Mouse (Mus musculus) hematopoietic stem cell, adult 5-6 weeks (primary cell): ENCODE measurements around the gene Tmem218. TPM values are rescaled to one million over a fixed set of nuclear protein-coding genes. Genes with fewer than 3 reads are reported as not detected.

Source experiments
- ATAC-seq, 2 experiments: fragments of 125-278 bp in 1 of 2; replicated peaks in 1 of 2; 2 replicates each; pipeline ENCODE4 v1.8.0; 2016 to 2017; ENCODE audit warnings: inconsistent platforms in 2 of 2, mild to moderate bottlenecking in 2 of 2, moderate number of reproducible peaks in 2 of 2, low read depth in 1 of 2, moderate TSS enrichment in 1 of 2; ENCODE audit not compliant: low FRiP score in 2 of 2, poor library complexity in 2 of 2, severe bottlenecking in 2 of 2, insufficient read depth in 1 of 2, low TSS enrichment in 1 of 2
- total RNA-seq: library from RNA; stranded (forward); fragments of 172-1452, 232-1000 nt; gene quantifications from 2 replicates; pipeline ENCODE4 v1.2.3, GENCODE M21; 2017

The Tmem218 gene
- total RNA-seq, 1 experiment from 2014 or later, result 6.1 TPM

DNA sequence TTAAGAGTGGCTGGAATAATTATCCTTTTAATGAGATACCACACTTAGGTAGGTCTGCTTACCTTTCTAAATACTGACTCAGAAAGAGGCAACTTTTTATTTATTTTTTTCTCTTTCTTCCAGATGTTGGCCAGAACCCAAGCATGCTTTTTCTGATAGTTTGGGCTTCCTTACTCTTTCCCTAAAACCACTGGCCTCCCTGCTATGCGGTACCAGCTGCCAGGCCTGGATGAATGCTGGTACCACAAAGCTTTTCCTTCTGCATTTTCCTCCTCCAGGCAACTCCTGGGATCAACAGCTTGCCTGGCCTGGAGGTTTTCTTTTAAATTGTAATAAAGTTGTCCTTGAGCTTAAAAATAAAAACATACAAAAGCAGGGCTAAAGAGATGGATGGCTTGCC lies 17.6 kb downstream of the Tmem218 start:
- no peak for ATAC-seq

DNA sequence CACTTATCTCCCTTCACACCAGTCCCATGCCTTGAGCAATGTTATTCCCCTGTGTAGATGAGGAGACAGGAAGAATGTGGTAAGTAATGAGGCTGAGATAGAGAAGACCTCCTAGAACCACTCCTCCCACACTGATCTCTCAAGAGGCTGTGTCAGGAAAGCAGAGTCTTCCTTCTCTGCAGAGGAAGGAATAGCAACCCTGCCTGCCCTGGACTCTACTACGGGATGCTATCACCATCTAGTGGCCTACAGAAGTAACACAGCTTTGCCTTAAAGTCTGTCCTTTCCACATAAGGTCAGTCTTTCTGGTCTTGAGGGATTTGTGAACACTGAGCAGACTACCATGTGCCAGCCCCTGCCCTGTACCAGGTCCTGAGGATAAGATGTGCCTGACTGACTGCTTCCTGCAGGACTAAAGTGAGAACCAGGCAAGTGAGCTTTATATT lies 21.9 kb downstream of the Tmem218 start:
- peak; percentile 83 to 85 for ATAC-seq

DNA sequence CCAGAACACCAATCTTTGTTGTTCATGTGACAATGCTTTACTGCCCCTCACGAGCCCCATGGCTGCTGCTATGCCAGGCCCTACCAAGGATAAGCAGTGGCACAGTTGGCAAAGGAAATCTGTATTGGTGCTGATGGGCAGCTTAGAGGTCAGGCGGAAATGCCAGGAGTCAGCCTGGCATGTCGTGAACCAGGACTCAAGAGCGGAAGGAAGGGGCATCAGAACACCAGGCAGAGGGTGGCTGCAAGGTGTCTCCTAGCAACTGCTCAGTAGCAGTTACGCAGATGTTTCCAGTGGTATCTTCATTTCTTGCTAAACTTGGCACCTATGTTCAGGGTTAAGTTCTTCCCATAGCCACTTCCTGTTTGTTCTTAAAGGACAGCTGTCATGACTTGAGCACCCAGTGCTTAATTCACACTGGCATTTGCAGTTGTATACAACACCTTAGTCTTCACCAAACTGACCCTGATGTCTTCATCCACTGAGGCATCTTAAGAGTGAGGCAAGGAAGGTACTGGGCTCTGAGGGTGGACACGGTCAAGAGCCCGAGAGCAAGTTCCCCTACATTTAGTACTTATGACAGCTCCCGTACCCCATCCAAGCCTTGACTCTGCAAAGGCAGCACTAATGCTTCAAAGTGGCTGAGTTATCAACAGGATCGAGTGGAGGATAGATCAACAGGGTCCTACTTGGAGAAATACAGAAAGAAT lies 22.6 kb downstream of the Tmem218 start:
- peak; percentile 26 to 62; a peak in 3 of 4 replicates for ATAC-seq

DNA sequence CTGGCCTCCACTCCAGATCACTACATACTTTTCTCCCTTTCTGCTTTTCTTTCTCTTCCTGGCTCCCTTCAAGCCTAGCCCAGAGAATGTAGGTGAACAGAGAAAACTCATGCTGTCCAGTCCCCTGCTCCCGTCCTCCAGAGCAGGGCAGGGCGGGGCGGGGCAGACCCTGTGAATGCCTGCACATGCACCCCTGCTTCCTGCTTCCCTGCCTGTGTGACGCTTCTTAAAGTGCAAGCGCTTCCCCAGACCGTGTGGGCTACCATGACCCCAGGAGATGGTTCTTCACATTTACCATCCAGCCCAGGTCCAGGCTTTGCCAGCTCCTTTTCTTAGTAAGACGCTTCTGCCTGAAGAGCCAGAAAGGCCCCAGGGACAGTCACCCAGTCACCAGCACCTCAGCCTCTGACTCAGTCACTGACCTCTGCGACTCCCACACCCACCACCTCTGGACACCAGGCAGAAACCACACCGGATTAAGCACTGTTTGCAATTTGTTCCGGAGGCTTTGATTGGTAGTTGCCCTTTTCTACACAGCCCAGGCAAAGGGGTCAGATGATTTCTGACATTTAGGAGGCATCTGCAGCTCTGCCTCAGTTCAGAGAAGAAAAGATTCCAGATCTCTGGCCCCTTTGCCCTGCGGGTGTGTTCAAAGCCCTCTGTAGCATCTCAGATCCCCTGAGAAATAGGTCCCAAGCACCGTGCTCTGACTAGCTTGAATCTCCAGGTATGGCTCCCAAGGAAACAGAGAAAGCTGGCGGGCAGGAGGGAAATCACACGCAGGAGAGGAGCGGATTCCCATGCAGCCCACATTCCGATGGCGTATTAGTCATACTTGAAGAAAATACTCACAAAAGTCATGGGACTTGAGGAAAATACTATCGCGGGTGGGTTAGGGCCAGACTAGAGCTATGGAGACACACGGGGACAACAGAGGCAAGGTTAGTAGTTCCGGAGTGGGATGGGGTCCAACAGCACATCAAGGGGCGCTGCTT lies 24.5 kb downstream of the Tmem218 start:
- no peak for ATAC-seq

DNA sequence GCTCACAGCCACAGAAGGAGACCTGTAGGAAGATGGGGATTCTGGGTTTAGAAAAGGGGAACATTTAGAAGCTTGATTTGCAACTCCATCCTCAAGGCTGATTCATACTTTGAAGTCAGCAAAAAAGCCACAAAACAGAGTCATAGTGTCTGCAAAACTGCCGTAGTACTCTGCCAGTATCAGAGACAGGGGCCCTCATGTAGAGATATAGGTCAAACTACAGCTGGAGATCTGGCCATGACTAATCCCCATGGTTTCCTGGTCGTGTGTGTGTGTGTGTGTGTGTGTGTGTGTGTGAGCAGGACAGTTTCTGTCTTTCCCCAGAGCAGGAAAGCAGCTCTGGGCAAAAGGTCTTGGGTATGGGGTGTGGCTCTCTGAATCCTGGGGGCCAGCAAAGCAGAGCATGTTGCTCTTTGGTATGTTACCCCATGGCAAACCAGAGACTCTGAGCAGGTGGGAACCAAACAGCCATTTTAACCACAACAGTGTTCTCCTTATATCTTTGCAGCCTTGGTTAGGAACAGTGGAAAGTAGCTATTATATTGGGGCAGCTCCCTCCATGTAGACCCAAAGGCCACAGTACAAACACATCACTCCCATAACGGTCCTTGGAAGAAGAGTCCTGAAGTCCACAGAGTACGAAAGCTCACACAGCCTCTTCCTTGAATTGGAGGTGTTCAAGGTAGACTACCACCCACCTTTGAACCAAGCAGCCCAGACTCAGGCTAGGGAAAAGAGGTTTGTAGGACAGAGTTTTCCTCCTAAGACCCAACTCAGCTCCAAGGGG lies 28.1 kb downstream of the Tmem218 start:
- no peak; a peak in 1 of 4 replicates for ATAC-seq

DNA sequence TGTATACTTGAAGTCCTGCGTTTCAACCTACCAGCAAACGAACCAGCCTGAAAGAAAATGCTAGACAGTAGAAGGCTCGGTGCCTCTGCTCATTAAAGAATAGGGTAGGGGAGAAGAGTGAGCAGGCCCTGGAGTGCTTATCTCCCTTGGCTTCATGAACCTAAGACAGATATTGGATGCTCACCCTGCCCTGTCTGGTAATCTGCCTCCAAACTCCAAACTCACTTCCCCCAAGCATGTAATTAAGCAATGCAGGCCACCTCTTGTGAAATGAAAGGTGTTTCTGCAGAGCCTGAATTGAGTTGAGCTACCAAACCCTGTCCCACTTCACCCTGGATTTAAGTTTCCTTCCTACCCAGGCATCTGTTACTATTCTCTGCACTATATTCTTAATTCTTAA lies 34.7 kb downstream of the Tmem218 start:
- ATAC-seq, result no peak

DNA sequence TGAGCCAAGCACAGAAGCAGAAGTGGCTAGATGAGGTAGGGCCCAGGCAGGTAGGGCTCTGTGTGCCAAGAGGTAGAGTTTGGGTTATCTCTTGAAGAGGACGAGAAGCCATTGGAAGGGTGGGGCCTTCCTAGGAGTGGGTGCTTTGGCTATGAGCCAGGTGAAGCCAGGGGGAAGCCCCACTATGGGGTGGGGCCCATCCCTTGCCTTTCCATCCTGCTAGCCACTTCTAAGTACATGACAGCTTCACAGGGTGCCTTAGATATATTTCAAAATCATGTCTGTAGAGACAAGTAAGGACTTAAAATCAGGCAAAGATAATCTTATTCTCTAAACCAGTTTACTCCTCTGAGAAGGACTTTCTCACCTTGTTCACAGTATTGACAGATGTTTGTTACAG lies 36.6 kb downstream of the Tmem218 start:
- no peak for ATAC-seq

DNA sequence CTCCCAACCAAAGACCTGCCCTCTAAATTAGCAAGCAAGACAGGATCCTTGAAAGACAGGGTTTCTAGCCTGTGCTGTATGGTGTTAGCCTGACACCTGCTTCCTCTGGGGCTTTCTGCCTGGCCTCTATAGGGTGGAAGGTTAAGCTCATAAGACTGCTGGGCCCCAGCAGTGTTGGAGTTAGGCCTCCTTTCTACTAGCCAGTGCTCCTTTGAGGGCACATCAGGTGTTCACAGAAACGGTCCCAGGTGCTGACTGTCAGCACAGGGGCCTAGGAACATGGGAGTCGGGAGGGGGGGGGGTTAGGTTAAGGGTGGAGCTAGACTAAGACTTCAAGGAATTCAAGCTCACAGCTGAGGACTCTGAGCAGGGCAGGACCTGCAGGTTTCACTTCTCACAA lies 37.4 kb downstream of the Tmem218 start:
- ATAC-seq, result no peak

DNA sequence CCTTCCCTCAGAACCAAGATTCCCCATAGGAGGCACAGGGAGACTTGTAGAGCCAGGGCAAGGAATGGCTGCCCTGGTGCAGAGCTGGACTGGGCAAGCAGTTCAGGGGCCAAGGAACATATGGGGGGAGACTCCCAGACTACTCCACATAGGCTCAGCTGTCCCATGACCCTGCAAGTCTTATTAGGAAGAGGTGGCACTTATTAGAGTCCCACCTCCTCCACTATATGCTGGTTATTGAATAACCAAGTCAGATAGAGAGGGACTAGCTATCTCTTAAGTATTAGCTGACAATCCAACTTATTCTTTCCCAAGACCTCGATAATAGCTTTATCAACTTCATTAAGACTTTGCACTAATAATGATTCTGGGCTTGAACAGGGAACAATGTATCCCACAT lies 37.8 kb downstream of the Tmem218 start:
- ATAC-seq, result no peak

DNA sequence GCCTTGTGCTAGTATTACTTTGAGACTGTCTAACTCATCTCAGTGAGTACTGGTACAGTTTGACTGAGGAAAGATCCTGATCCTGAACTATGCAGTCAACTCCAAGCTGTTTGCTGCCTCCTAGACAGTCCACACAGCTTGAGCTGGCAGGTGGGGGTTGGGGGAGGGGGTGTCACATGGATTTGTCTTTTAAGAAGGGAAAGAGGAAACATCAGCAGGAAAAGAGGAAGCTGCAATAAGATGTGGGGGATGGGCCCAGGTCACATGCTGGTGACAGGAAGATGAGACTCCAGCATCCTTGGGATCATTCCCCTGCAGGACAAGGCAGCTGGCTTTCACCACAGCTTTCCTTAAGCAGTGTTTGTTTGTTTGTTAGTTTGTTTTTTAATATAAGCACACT lies 39.4 kb downstream of the Tmem218 start:
- peak; percentile 50 to 61 for ATAC-seq

DNA sequence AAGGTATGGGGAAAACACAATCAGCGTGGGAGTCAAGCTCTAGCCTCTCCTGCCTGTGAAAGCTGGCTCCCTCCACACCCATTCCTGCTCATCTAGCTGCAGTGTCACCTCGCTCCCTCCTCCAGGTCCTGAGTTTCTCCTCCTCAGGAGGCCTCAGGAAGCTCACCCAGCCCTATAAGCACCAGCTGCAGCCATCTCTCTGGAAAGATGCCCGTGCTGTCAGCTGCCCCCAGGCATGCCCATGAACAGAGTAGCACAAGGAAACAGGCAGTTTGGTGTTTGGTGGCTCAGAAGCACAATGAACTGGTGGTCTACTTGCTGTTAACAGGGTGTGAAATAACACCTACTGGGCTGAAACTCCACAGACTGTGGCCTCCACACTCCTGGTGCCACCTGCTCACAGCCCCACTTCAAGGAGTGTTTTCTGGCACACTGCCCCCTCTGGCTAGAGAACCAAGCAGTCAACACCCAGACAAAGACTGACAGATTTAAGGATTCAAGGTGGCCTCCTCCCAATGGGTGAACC lies 40.4 kb downstream of the Tmem218 start:
- no peak for ATAC-seq

DNA sequence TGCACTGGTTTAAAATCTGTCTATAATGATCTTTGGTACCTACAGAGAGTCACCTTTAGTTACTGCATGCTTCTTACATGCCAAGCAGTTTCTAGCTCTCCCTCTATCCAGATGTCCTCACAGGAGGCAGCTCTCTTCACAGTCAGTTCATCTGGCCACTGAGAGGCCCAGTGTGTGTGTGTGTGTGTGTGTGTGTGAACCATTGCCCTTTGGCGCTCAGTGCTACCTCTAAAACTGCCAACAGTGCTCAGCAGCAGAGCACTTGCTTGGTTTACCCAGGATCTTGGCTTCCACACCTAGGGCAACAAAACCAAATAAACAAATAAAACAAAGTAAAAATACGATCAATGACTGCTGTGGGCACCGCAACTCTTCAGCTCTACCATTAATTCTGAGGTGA lies 42.0 kb downstream of the Tmem218 start:
- no peak for ATAC-seq

DNA sequence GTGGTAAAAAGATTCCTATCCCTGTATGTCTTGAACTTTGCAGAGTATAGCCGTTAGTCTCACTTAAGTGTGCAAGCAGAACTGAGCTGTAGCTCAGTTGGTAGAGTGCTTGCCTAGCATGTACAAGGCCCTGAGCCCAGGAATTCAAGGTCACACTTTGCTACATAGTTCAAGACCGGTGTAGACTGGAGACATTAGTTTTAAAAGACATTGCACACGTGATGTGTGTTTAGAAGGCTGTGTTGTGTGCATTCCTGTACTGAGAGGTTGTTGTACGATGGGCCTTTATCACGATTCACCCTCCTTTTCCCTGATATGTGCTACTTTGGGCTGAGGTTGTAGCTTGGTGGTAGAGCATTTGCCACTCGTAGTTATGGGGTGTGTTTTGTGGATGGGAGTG lies 42.6 kb downstream of the Tmem218 start:
- ATAC-seq, result no peak

DNA sequence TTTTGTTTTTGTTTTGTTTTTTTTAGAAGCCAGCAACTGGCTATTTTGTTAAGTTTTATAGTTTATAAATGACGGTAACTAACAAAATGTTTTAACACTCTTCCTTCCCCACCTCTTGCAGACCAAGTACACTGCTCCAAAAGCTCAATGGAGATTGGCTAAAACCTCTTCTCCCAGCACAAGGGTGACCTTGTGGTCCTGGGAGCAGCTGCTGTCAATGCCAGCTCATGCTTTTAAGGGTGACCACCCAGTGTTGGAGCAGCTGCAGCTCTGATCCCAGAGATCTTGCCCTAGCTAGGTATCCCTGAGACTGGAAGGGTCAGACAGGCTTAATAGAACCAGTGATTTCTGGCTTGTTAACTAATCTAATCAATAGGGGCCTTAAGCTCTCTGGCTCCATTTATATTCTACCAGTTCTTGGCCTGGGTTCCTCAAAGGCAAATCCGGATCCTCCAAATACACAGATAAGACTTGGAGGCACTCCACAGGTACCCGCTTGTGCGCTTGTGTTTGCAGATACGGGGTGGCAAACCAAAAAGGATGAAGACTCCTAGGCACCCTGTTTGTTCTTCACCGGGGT lies 46.6 kb downstream of the Tmem218 start:
- no peak for ATAC-seq

DNA sequence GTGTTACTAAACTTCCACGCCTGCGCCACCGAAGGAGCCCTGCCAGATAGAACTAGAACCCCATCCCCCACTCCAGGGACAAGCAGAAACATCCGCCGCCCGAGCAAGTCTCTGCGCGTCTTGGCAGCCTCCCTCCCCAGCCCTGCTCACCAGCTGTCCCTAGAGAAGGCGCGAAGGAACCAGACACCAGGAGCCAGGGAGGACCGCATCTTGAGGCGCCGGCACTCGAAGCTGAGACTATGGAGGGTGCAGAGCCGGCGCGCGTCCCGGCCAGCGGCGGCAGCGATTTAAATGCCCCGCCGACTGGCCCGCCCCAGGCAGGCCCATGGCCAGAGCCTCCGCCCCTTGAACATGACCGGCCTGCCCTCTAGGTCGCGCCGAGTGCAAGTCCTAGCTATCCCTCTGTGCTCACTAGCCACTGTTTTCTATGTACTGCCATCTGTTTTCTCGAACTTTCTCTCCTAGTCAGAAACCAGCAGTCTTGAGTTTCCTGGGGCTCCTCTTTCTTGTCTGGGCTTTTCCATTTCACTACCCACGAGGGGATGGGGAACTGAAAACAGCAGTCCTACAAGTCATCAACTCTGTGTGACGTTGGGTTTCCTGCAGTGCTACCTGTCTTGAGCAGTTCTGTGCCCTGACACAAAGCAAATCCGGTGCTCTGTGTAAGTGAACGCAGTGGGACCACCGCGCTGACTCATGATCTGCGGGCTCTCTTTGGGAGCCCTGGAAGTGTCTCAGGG lies 47.3 kb downstream of the Tmem218 start, which contains the start of gene Slc37a2:
TSS of gene Slc37a2 (minus strand) at position 590 of the 740 bp plus-strand sequence.
- peak; percentile 76 to 85 for ATAC-seq

DNA sequence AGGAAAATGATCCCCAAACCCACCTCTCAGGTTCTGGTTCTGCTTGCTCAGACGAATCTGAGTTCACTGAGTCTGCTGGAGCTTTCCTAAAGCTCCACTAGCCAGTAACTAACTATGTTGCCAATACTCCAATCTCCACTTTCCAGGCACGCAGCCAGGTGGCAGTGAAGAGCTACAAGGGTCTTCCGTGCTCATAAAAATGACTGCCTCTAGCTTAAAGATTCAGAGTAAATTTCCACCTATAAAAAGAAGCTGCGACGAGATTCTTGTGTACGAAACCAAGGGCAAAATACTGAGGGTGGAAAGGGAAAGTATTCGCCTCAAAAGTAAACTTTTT lies 47.8 kb downstream of the Tmem218 start:
- ATAC-seq, result peak; percentile 82 to 86
